Mouse (Mus musculus) gastrocnemius, postnatal 4 days (tissue): ENCODE results near the gene Macrod2. TPM values are rescaled to one million over a fixed set of nuclear protein-coding genes. Genes with fewer than 3 reads are reported as not detected.

Experiments
- DNase-seq, 2 experiments: peaks; one replicate each; pipeline ENCODE4 v3.0.0; 2021 to 2022; ENCODE audit warnings: low spot score in 2 of 2, mixed read lengths in 2 of 2
- total RNA-seq, 2 experiments: library from RNA; stranded (reverse); gene quantifications; 2 replicates each; pipeline ENCODE4 v1.2.3; 2021

Gene Macrod2
- total RNA-seq, 2 experiments from 2014 or later = 17.3 to 17.4 TPM

GRCm38 (mm10) chr2:142149310-142149709 is 1754.2 kb downstream of the Macrod2 start:
- DNase-seq = no peak

GRCm38 (mm10) chr2:142163506-142164275 is 1768.6 kb downstream of the Macrod2 start:
- no peak for DNase-seq

DNA sequence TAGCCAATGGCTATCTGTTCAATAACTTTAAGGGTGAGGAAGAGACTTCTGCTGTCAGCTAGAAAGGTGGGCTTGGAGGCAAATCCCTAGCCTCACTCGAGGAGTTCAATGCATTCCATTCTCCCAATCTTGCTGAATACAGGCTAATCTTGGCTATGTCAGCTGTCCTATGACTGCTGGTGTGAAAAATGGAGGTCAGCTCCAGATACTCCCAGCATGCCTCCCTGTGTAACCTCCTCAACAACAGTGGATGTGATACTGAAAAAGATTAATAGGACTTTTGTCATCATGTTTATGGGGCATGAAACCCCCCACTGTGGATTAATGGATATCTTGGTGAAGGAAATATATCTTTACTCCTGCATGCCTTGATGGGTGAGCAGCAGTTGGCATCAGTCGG is 1774.5 kb downstream of the Macrod2 start:
- no peak for DNase-seq

DNA sequence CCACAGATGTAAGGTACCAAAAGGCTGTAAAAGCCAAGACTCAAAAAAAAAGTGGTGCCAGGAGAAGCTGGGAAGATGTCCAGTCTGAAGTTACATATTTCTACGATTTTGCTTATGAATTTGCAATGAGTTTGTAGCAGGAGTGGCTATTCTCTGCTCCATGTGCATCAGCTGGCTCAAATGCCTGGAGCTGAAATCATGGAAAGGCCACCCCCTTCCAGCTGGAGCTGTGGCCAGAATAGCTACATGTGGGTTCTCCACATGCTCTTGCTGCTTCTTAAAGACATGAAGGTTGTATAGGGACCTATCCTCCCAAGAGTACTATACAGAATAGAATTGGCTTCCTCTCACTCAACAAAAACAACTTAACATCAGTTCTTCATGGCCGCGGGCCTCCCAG is 1777.6 kb downstream of the Macrod2 start:
- DNase-seq = no peak

GRCm38 (mm10) chr2:142174039-142174438 is 1778.9 kb downstream of the Macrod2 start:
- DNase-seq = no peak

GRCm38 (mm10) chr2:142186922-142187321 is 1791.8 kb downstream of the Macrod2 start:
- DNase-seq = no peak

GRCm38 (mm10) chr2:142187428-142187827 is 1792.3 kb downstream of the Macrod2 start:
- DNase-seq = no peak

DNA sequence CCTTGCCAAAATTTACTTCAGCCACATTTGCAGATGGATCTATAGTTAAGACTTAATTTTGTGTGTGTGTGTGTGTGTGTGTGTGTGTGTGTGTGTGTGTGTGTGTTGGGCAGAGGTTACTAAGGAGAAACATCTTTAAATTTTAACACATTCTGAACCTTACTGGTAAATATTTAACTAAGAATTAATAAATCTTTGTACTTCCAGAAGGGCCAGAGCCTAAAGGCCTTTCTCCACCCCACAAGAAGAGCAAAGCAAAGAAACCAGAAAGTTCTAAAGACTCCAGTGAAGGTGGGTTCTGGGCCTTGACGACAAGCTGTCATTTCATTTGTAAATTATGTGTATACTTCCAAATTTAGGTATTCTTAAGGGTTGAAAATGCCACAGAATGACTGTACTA is 1822.3 kb downstream of the Macrod2 start:
- no peak for DNase-seq

DNA sequence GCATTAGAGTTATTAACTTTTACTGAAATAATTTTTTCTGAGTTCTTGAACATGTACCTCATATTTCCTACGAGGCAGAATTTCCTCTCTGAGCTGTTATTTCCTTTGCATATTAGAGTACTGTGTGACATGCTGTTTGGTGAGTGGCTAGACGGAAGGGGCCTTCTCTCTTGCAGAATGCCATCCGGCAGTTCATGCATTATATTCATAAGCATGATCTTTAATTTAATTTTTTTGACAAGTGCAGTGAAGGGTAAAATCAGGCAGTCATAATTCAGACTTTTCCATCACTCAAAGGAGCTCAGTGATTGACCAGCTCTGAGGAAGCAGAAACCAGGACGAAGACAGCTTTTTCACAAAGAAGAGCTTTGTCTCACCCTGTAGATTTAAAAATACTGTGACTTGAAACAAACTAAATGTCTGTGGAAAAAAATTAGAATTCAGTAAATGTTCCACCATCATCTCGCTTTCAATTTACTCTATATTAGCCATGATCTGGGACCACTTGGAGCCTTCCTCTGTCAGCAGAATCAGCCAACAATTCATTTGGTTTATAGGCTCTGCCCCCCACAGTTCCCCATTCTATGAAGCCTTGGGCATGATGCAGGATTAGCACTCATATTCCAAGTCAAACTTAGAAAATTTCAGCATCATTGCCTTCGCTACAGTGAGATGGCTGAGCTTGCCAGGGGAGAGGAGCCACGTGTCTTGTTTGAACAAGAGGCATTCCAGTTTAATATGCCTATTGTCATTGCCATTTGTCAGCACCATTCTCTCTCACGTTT is 1827.2 kb downstream of the Macrod2 start:
- no peak for DNase-seq

GRCm38 (mm10) chr2:142222926-142223325 is 1827.8 kb downstream of the Macrod2 start:
- no peak for DNase-seq

GRCm38 (mm10) chr2:142230985-142231549 is 1836.0 kb downstream of the Macrod2 start:
- no peak for DNase-seq

GRCm38 (mm10) chr2:142232828-142233227 is 1837.7 kb downstream of the Macrod2 start:
- DNase-seq = no peak

DNA sequence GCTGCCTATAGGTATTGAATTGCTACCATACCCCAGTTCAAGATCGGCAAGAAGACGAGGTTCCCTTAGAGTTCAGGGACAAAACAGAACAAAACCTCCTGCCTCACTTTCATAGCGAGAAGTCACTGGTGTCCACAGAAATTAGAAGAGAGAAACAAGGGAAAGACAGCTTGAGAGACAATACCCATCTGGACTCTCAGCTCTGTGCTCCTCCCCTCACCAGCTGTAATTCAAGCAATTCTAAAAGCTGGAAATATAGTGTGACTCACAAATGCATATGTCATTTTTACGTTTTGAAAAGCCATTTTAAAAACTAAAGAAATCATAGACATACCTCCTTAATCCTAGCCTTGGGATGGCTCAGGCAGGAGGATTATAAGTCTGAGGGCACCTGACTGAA is 1848.4 kb downstream of the Macrod2 start:
- DNase-seq = no peak

- no peak for DNase-seq
These were observed 1855.3 kb downstream of the Macrod2 start for GRCm38 (mm10) chr2:142250383-142250782.

DNA sequence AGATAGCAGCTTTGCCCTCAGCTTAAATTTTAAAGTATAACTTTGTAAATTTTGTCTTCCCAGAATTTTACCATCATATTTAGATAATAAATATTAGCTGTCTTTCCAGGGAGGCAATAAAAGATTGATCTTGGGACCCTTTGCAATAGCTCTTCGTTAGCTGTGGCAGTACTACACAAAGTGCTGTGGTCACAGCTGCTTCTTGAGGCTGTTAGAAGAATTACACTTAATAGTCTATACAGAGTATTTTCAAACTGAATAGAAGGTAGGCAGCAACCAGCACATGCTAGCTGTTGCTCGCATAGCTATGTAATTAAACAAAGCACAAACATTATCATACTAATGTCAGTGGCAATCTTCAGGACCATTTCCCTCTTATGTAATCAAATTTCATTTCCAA is 1856.4 kb downstream of the Macrod2 start:
- no peak for DNase-seq

DNA sequence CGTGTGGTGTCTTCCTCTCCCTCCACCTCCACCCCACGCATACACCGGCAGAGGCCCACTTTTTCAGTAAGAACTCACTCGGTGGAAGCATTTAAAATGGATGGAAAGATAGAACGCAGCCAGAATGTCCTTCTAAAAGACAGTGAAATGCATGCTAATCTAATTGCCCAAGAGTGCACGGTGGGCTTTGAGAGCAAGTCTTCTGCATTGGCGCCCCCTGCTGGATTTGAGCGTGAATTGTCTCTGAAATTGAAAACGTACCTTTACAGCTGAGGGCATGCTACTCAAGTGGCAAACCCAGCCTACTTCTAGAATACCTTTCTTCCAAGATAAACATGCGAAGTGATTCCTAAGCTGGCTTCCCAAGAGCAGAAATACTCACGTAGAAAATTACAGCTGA is 1858.8 kb downstream of the Macrod2 start:
- DNase-seq = peak; percentile 38 to 59

- no peak for DNase-seq
These were observed 1859.5 kb downstream of the Macrod2 start for GRCm38 (mm10) chr2:142254566-142254965.

DNA sequence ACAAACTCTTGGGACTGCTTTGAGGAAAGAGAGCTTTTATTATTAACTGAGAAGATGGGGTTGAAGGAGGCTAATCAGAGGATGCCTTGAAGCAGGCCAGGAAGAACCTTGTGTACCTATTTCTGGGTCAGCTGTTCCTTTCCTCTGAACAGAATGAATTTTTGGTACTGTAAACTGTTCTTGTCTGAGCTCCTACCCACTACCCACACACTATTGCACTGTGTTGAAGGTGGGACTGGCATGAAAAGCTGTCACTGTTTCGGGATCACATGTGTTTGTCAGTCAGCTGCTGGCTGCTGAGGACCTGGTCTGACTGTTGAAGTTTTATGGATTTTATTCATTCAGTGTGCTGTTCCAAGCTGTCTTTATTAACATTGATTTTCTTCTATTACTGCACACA is 1862.4 kb downstream of the Macrod2 start:
- no peak for DNase-seq

- DNase-seq = no peak
These were observed 1865.9 kb downstream of the Macrod2 start for GRCm38 (mm10) chr2:142261046-142261445.

DNA sequence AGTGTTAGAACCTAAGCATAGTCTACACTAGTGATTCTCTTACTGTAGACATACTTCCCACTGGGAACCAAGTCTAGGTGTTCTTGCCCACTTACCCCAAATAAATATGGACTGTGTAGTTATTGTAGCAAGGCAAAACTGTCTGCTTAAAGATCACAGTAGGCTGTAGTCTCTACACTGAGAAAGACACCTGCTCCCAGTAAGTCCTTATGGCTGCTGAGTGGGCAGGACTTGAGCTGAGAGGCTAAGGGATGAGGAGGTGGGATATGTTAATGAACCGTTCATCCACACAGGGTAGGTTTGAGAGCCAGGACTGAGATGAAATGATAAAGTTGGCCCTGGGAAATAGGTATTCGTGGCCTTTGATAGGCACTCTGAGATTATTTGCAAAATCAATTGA is 1869.6 kb downstream of the Macrod2 start:
- no peak for DNase-seq

- DNase-seq = no peak
These were observed 1872.7 kb downstream of the Macrod2 start for GRCm38 (mm10) chr2:142267836-142268235.

- DNase-seq = no peak
These were observed 1891.7 kb downstream of the Macrod2 start for GRCm38 (mm10) chr2:142286761-142287160.
